Mouse (Mus musculus) layer of hippocampus, adult 9-11 months (tissue): ENCODE data around the gene Strn3.
A peak's percentile ranks its signal among the peaks of the same experiment; 100 is the strongest.

Experiments
- DNase-seq: peaks from one replicate; pipeline ENCODE4 v3.0.0; 2022

Strn3 gene

GRCm38 (mm10) chr12:51691845-51692632 lies at the start of gene Strn3:
Gene Strn3 (minus strand): TSS chr12:51691897.
- peak; percentile 98 for DNase-seq

GRCm38 (mm10) chr12:51736807-51737206 lies 45.1 kb upstream of the Strn3 start:
- no peak for DNase-seq

GRCm38 (mm10) chr12:51736381-51736780 lies 44.7 kb upstream of the Strn3 start:
- no peak for DNase-seq

GRCm38 (mm10) chr12:51735840-51736271 lies 44.2 kb upstream of the Strn3 start:
- DNase-seq: no peak

GRCm38 (mm10) chr12:51734605-51735211 lies 43.0 kb upstream of the Strn3 start:
- DNase-seq: no peak

GRCm38 (mm10) chr12:51729827-51730226 lies 38.1 kb upstream of the Strn3 start:
- DNase-seq: no peak

- no peak for DNase-seq
These were observed 37.4 kb upstream of the Strn3 start for GRCm38 (mm10) chr12:51729058-51729457.

GRCm38 (mm10) chr12:51721836-51722235 lies 30.1 kb upstream of the Strn3 start:
- no peak for DNase-seq

- no peak for DNase-seq
These were observed 26.9 kb upstream of the Strn3 start for GRCm38 (mm10) chr12:51718617-51719016.

GRCm38 (mm10) chr12:51712685-51713084 lies 21.0 kb upstream of the Strn3 start:
- DNase-seq: no peak

GRCm38 (mm10) chr12:51710154-51710553 lies 18.5 kb upstream of the Strn3 start:
- no peak for DNase-seq

GRCm38 (mm10) chr12:51709741-51710140 lies 18.0 kb upstream of the Strn3 start:
- DNase-seq: no peak

- peak; percentile 87 for DNase-seq
These were observed 17.4 kb upstream of the Strn3 start for GRCm38 (mm10) chr12:51708941-51709686.

- no peak for DNase-seq
These were observed 15.1 kb upstream of the Strn3 start for GRCm38 (mm10) chr12:51706673-51707235.

- DNase-seq: no peak
These were observed 14.1 kb upstream of the Strn3 start for GRCm38 (mm10) chr12:51705778-51706177.

GRCm38 (mm10) chr12:51704572-51704971 lies 12.9 kb upstream of the Strn3 start:
- no peak for DNase-seq

- no peak for DNase-seq
These were observed 12.2 kb upstream of the Strn3 start for GRCm38 (mm10) chr12:51703859-51704258.

- DNase-seq: no peak
These were observed 10.0 kb upstream of the Strn3 start for GRCm38 (mm10) chr12:51701723-51702122.

GRCm38 (mm10) chr12:51699623-51700393 lies 8.1 kb upstream of the Strn3 start:
- no peak for DNase-seq

GRCm38 (mm10) chr12:51696157-51696556 lies 4.5 kb upstream of the Strn3 start:
- no peak for DNase-seq

GRCm38 (mm10) chr12:51694966-51695365 lies 3.3 kb upstream of the Strn3 start:
- no peak for DNase-seq

- no peak for DNase-seq
These were observed 2.4 kb upstream of the Strn3 start for GRCm38 (mm10) chr12:51694096-51694495.

GRCm38 (mm10) chr12:51693419-51693818 lies 1.7 kb upstream of the Strn3 start:
- DNase-seq: no peak
